Mouse (Mus musculus) embryonic fibroblast, embryonic 13.5 days (primary cell): Measurements from ENCODE around the gene Rpl21.

Source experiments
- CTCF ChIP-seq: IDR thresholded peaks from 2 replicates; pipeline ENCODE4 v1.5.1; 2011; ENCODE audit warnings: mild to moderate bottlenecking, control low read depth, low read length, moderate library complexity, borderline replicate concordance; ENCODE audit not compliant: insufficient read depth
- POLR2A ChIP-seq: IDR thresholded peaks from 2 replicates; pipeline ENCODE4 v1.6.1; 2011; ENCODE audit warnings: low read depth, mild to moderate bottlenecking, control low read depth, low read length, moderate library complexity

DNA sequence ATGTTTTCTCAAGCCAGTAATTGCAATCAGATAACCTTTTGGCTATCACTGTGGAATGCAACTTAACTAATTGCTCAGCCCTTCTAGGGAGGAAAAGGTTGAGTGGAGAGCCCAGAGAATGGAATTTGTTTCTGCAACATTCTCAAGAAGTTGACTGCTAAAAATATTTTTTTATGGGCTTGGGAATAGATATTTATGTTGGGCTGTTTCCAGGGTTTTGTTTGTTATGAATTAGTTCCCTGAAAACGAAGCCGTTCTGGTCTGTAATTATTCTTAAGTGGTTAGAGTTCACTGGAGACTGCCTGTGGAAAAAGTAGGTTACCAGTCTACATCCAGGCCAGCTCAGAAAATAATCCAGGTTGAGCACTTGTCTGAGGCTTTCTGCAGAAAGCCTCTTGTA lies 13.8 kb downstream of the Rpl21 start:
- TF ChIP-seq CTCF (no peak), POLR2A (no peak)
